Mouse (Mus musculus) left cerebral cortex, postnatal 14 days (tissue): Measurements from ENCODE around the gene Peg10. TPM values are rescaled to one million over a fixed set of nuclear protein-coding genes. Genes with fewer than 3 reads are reported as not detected.
A peak's percentile ranks its signal among the peaks of the same experiment; 100 is the strongest.
"Not testable (repeated sequence)": the region's sequence is repeated elsewhere in the genome, so short reads cannot be mapped to it uniquely, and the experiment has no call there.

Experiments
- DNase-seq, 2 experiments: peaks; one replicate each; pipeline ENCODE4 v3.0.0; 2021 to 2022; ENCODE audit warnings: low spot score in 2 of 2, mixed read lengths in 1 of 2
- intact Hi-C: fragments of 180-260 bp; cut with DNase I; formaldehyde crosslinking; loops from one replicate; pipeline ENCODE4 v1.15.1; 2025
- total RNA-seq, 2 experiments: library from RNA; stranded (reverse); gene quantifications; 2 replicates each; pipeline ENCODE4 v1.2.3; 2021

Peg10 gene
- total RNA-seq, 2 experiments from 2014 or later, result 10.4 to 11.9 TPM

- peak; percentile 56 to 67 for DNase-seq
- intact Hi-C loops, result loop anchor here (5.0 to 10.0 kb wide), 4 partner anchors 154 to 637 kb away; partner anchors contain the start of genes Asb4 and Ppp1r9a
These were observed 785 bp downstream of the Peg10 start for GRCm38 (mm10) chr6:4747677-4748505.

DNA sequence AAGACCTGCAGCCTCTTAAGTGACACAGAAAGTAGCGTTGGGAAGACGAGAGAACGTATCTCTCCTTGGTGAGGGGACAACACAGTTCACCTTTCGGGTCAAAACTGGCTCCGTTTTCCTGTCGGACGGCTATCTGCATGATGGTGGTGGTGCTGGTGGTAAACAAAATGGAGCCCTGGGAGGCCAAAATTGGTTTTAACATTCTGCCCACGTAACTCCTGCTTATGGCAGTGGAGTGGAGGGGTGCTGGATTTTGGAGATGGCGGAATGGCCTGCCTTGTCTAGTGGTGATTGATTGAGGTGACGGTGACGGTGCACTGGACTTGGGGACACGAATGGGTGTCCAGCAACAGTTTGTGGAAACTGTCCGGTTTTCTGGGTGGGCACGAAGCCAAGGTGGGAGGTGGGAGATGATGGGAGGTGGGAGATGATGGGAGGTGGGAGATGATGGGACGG is 1.4 kb downstream of the Peg10 start:
- DNase-seq, result peak; percentile 13 to 34
- intact Hi-C loops, result loop anchor here (5.0 to 10.0 kb wide), 4 partner anchors 154 to 636 kb away; partner anchors contain the start of genes Asb4 and Ppp1r9a

DNA sequence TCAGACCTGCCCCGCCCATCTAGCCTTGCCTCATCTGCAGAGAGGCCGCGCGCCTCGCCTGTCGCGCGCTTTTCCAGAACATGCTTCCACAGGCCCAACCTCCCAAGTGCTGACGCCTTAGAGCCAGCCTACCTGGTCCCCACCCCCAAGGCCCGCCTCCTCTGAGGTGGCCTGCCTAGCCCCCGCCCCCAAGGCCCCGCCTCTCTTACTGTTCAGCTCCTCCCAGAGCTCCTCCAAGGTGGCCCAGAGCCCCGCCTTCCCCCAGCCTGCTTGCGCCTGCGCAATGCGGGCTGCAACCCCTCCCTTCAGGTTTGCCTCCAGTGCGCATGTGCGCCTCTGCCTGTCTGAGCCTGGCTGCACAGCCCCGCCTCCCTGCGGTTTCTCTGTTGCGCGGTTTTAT is 2.0 kb downstream of the Peg10 start:
- DNase-seq, result peak; percentile 92 to 96
- intact Hi-C loops, result loop anchor here (5.0 to 10.0 kb wide), 4 partner anchors 153 to 636 kb away; partner anchors contain the start of genes Asb4 and Ppp1r9a

DNA sequence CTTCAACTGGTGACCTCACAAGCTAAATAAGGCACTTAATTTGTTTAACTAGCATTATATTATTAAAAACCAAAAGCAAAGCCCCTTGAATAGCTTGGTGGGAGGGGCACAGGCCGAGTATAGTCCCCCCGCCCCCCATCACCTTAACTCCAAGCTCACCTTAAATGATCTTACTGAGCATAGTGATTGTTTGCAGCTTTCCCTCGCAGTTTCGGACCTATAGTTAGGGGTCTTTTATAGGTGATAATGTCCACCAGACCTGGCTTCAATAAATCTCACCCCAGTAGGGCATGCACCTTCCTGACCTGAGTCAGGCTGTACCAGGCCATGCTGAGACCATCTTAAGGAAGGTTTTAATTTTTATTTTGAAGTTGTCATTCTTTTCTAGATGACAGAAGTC is 4.2 kb downstream of the Peg10 start:
- DNase-seq, result no peak
- intact Hi-C loops, result no loop called here

- DNase-seq, result no peak
- intact Hi-C loops, result no loop called here
These were observed 7.2 kb downstream of the Peg10 start for GRCm38 (mm10) chr6:4754286-4754685.

- intact Hi-C loops, result no loop called here
- no peak for DNase-seq
These were observed 7.8 kb downstream of the Peg10 start for GRCm38 (mm10) chr6:4754886-4755285.

DNA sequence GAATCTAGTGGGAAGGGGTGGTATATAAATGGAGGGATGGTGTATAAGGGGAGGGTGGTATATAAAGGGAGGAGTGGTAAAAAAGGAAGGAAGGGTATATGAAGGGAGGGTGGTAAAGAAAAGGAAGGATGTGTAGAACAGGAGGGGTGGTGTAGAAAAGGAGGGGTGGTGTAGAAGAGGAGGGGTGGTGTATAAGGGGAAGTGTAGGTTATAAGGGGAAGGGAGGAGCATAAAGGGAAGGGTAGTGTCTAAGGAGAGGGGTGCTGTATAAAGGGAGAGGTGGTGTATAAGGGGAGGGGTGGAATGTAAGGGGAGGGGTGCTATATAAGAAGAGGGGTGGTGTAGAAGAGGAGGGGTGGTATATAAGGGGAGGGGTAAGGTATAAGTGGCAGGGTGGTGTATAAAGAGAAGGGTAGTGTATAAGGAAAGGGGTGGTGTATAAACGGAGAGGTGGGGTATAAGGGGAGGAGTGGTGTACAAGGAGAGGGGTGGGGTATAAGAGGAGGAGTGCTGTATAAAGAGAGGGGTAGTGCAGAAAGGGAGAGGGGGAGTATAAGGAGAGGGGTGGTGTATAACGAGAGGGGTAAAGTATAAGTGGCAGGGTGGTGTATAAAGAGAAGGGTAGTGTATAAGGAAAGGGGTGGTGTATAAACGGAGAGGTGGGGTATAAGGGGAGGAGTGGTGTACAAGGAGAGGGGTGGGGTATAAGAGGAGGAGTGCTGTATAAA is 14.5 kb downstream of the Peg10 start:
- DNase-seq, intact Hi-C loops: not testable (repeated sequence)

DNA sequence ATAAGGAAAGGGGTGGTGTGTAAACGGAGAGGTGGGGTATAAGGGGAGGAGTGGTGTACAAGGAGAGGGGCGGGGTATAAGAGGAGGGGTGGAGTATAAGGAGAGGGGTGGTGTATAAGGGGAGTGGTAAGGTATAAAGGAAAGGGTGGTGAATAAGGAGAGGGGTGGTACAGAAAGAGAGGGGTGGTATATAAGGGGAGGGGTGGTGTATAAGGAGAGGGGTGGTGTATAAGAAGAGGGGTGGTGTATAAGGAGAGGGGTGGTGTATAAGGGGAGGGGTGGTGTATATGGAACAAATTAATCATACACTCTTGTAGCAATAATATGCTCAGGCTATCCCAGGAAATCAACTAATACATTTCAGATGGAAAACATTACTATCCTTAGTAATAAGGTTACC is 15.1 kb downstream of the Peg10 start:
- no peak for DNase-seq
- intact Hi-C loops, result no loop called here

DNA sequence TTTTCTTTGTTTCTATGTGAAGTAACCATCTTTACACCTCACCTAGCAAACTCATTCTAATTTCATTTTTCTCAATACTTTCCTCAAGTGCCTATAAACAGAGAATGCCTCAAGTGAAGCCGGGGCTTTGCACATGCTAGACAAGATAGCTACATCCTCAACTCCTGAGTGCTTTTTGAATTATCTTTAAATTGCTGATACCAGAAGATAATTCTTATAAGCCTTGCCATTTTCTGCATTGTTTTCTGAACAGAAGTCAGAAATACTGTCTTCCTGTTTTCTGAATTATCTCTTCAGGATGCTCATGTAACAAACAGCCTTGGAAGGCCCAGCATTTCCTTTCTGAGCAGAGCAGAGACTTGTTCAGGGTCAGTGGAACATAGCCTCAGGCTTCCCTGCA is 49.2 kb downstream of the Peg10 start:
- no peak for DNase-seq
- intact Hi-C loops, result no loop called here

DNA sequence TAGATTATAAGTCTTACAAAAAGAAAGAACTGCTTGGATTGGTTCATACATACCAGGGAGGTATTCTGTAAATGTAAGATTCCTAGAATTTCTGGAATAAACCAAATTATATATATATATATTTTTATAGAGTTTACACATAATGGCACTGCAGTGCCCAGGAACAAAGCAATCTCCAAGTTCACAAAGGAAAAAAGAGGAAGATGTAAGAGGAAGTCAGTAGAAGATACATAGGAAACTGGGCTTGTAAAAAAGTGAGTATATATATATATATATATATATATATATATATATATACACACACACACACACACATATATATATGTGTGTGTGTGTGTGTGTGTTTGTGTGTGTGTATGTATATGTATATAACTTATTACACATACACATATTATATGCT is 50.2 kb downstream of the Peg10 start:
- intact Hi-C loops, DNase-seq: not testable (repeated sequence)

- DNase-seq, result no peak
- intact Hi-C loops, result no loop called here
These were observed 51.3 kb downstream of the Peg10 start for GRCm38 (mm10) chr6:4798382-4798781.

GRCm38 (mm10) chr6:4799359-4799758 is 52.3 kb downstream of the Peg10 start:
- intact Hi-C loops, result no loop called here
- no peak for DNase-seq

DNA sequence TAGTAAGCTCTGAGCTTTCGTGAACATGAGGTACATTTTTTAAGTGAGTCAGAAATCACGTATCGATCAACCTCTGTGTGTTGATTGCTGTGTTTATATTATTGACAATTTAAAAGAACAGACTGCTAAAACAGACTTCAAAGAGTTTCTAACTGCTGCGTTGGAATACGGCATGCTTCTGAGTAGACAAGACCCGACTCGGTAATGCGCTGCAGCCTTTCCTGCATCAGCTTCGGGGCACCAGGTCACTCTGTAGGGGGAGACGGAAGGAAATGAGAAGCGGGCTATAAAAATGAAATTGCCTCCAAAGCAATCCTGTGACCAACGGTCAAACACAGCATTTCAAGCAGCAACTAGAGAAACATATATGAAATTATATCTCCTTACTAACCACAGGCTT is 59.9 kb downstream of the Peg10 start:
- intact Hi-C loops, result no loop called here
- DNase-seq, result no peak

Other genes with a start within 250 kb of the Peg10 start
- gene Col1a2, start 242.5 kb upstream of the Peg10 start, total RNA-seq, result 10 to 100 TPM; 42.8 to 51.2 TPM
- 10 to 100 TPM; 49.3 to 51.7 TPM for gene Casd1, start 146.5 kb upstream of the Peg10 start, total RNA-seq
- gene Sgce, start 99 bp upstream of the Peg10 start, total RNA-seq, result 10 to 100 TPM; 31.3 to 31.6 TPM
- gene Ppp1r9a, start 155.6 kb downstream of the Peg10 start, total RNA-seq, result 100 to 1,000 TPM; 154 to 161 TPM